In the genomic region with DNA sequence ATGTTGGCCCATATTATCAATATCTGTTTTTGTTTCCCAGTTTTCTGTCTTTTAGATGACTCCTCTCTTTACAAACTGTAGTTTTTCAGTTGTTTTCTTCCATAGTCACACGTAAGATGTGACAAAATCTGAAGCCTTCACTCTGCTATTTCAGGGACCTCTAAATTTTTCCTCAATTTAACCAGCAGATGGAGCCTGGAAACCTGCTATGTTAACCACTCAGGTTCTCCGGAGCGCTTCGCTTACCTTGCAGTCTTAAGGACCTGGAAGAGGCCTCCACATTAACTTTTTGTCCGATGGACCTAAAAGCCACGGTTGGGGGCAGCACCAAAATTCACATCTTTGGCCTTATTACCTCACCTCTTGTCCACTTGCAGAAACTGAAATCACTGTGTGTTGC, we compare ENCODE assay signal across 11 mouse cellular contexts.
DNase-seq lines count a peak whose midpoint lies in the region; ATAC-seq and TF ChIP-seq lines count a peak whose summit lies in the region.
"Had no signal": no experiment of that assay in that cellular context is flagged by ENCODE, and none has a peak within 500 bp of the region (broad histone marks: within the 10 kb centered on the region; RNA-seq: fewer than 3 reads in every experiment).

No protein-coding gene starts in this region.

- no peaks in the 10 kb centered on the region for H3K9me3 ChIP-seq in heart, postnatal 0 days (replicated peaks; ENCODE audit: control insufficient read depth, low read length)
- H3K9me3 ChIP-seq in liver, embryonic 12.5 days (replicated peaks) = no peaks in the 10 kb centered on the region
- H3K9me3 ChIP-seq: hindbrain, embryonic 15.5 days had no signal

- ATAC-seq in heart, postnatal 0 days (ENCODE audit: insufficient read depth, low read depth) = no peak
- ATAC-seq in liver, embryonic 12.5 days = no peak

- H3K4me1 ChIP-seq in heart, postnatal 0 days (ENCODE audit: control insufficient read depth, insufficient read depth) = no peaks in the 10 kb centered on the region
- H3K4me1 ChIP-seq in lung, adult 2 months (ENCODE audit: control insufficient read depth, insufficient read depth, low read length) = no peaks in the 10 kb centered on the region; the same call in 1 of the 2 replicates
- H3K4me1 ChIP-seq in liver, embryonic 12.5 days = no peaks in the 10 kb centered on the region
- H3K4me1 ChIP-seq: hindbrain, embryonic 15.5 days had no signal

- TF ChIP-seq EP300 in heart, postnatal 0 days (IDR thresholded peaks at IDR 0.05; ENCODE audit: low read depth) = no peak

- no peak overlapping the region for H3K4me2 ChIP-seq in heart, postnatal 0 days (ENCODE audit: low read depth, low read length)
- H3K4me2 ChIP-seq in liver, embryonic 12.5 days = no peak overlapping the region
- H3K4me2 ChIP-seq: hindbrain, embryonic 15.5 days had no signal

- no peak overlapping the region for H3K9ac ChIP-seq in heart, postnatal 0 days (replicated peaks; ENCODE audit: low read depth, low read length)
- H3K9ac ChIP-seq in liver, embryonic 12.5 days = no peak overlapping the region
- H3K9ac ChIP-seq: hindbrain, embryonic 15.5 days had no signal

- TF ChIP-seq CTCF in heart, postnatal 0 days (IDR thresholded peaks at IDR 0.05; ENCODE audit: low read depth) = no peak; the same call in 1 of the 2 replicates
- TF ChIP-seq CTCF in lung, adult 2 months (IDR thresholded peaks at IDR 0.05; ENCODE audit: insufficient read depth, low read length) = no peak
- peak; percentile 44; the same call in 1 of the 2 replicates for TF ChIP-seq CTCF in brain, embryonic 14.5 days (IDR thresholded peaks at IDR 0.05; ENCODE audit: borderline replicate concordance, extremely low read depth, insufficient read depth, insufficient read length)

- H3K4me3 ChIP-seq in heart, postnatal 0 days (ENCODE audit: low read depth, low read length) = no peak overlapping the region
- H3K4me3 ChIP-seq in lung, adult 2 months (replicated peaks; ENCODE audit: extremely low read depth, low read depth, low read length) = no peak overlapping the region
- no peak overlapping the region for H3K4me3 ChIP-seq in liver, embryonic 12.5 days
- H3K4me3 ChIP-seq: hindbrain, embryonic 15.5 days had no signal

- H3K36me3 ChIP-seq in heart, postnatal 0 days (replicated peaks; ENCODE audit: control insufficient read depth, insufficient read depth, low read length) = no peaks in the 10 kb centered on the region
- no peaks in the 10 kb centered on the region for H3K36me3 ChIP-seq in liver, embryonic 12.5 days
- H3K36me3 ChIP-seq: hindbrain, embryonic 15.5 days had no signal

- TF ChIP-seq POLR2A in lung, adult 2 months (IDR thresholded peaks at IDR 0.05; ENCODE audit: borderline replicate concordance, extremely low read depth, low read depth, low read length) = no peak
- TF ChIP-seq POLR2A in brain, embryonic 14.5 days (IDR thresholded peaks at IDR 0.05; ENCODE audit: borderline replicate concordance, extremely low read depth, insufficient read depth, insufficient read length, poor library complexity, severe bottlenecking) = no peak

- no peaks in the 10 kb centered on the region for H3K27me3 ChIP-seq in heart, postnatal 0 days (ENCODE audit: control insufficient read depth, insufficient read depth, low read length)
- H3K27me3 ChIP-seq in liver, embryonic 12.5 days (replicated peaks) = no peaks in the 10 kb centered on the region
- H3K27me3 ChIP-seq: hindbrain, embryonic 15.5 days had no signal

- peak; percentile 18 for DNase-seq in heart, postnatal 0 days (ENCODE audit: low spot score)
- no peak for DNase-seq in heart, adult 9 months (ENCODE audit: low spot score in 2 of 2)
- DNase-seq in lung, postnatal 36 days = peak; percentile 5
- no peak for DNase-seq in lung, adult 2 months
- peak; percentile 61 for DNase-seq in brain, embryonic 14.5 days (ENCODE audit: low read depth)
- peak; percentile 16 for DNase-seq in right cerebral cortex, postnatal 4 days
- DNase-seq in gastrocnemius, adult 8-10 months (ENCODE audit: low spot score in 2 of 2) = no peak
- DNase-seq: cerebellum, adult 2 months; thymus, postnatal 36 days had no signal

- 49% methylated on average over 6 of the region's 6 CpGs for WGBS in heart, postnatal 0 days
- 36% methylated on average over 6 of the region's 6 CpGs for WGBS in lung, adult 2 months
- 55% methylated on average over 6 of the region's 6 CpGs for WGBS in liver, embryonic 12.5 days (ENCODE audit: insufficient replicate concordance)

- no peak overlapping the region for H3K27ac ChIP-seq in heart, postnatal 0 days (ENCODE audit: low read depth)
- H3K27ac ChIP-seq in liver, embryonic 12.5 days = no peak overlapping the region
- H3K27ac ChIP-seq: hindbrain, embryonic 15.5 days had no signal

Comparison
In these comparisons a context has a peak if more than half of its experiments do, and no peak if none do; other contexts are left out.
1. DNase-seq: peak in heart, postnatal 0 days (single experiment), lung, postnatal 36 days (single experiment), brain, embryonic 14.5 days (single experiment) and right cerebral cortex, postnatal 4 days (single experiment); none in heart, adult 9 months (0 of 2), lung, adult 2 months (single experiment) and gastrocnemius, adult 8-10 months (0 of 2).